8 mouse cellular contexts compared by ENCODE assay signal in genomic region chr2:155135092-155135491, GRCm38 (mm10). TPM values are rescaled to one million over a fixed set of nuclear protein-coding genes. Genes with fewer than 3 reads are reported as not detected.
DNase-seq lines count a peak whose midpoint lies in the region; ATAC-seq lines count a peak whose summit lies in the region.

No protein-coding gene starts in this region.

- peak overlapping the region; percentile 36 for H3K4me2 ChIP-seq in forebrain, embryonic 13.5 days
- H3K4me2 ChIP-seq in midbrain, embryonic 15.5 days: peak overlapping the region; percentile 65

- DNase-seq in kidney, postnatal 36 days: peak; percentile 26 to 28
- no peak for DNase-seq in testis, postnatal 10 days (ENCODE audit: low spot score)
- DNase-seq in right cerebral cortex, postnatal 25 days: no peak
- no peak for DNase-seq in natural killer cell, adult 2 months (ENCODE audit: low spot score in 2 of 2)

- peaks cover 24% of the 10 kb centered on the region for H3K36me3 ChIP-seq in erythroblast, embryonic 14.5 days (ENCODE audit: control insufficient read depth)
- H3K36me3 ChIP-seq in forebrain, embryonic 13.5 days (ENCODE audit: poor library complexity, severe bottlenecking): peaks cover 21% of the 10 kb centered on the region
- H3K36me3 ChIP-seq in midbrain, embryonic 15.5 days (replicated peaks): peaks cover 15% of the 10 kb centered on the region

- no peaks in the 10 kb centered on the region for H3K27me3 ChIP-seq in erythroblast, embryonic 14.5 days (ENCODE audit: control insufficient read depth)
- H3K27me3 ChIP-seq in forebrain, embryonic 13.5 days: no peaks in the 10 kb centered on the region
- no peaks in the 10 kb centered on the region for H3K27me3 ChIP-seq in midbrain, embryonic 15.5 days (replicated peaks)

- ATAC-seq in erythroblast, adult 5-6 weeks (replicated peaks; ENCODE audit: low FRiP score, poor library complexity, severe bottlenecking): no peak
- ATAC-seq in forebrain, embryonic 13.5 days: no peak
- no peak for ATAC-seq in midbrain, embryonic 15.5 days (replicated peaks)

- no peak overlapping the region for H3K9ac ChIP-seq in forebrain, embryonic 13.5 days
- no peak overlapping the region for H3K9ac ChIP-seq in midbrain, embryonic 15.5 days

- 72% methylated on average over 4 of the region's 4 CpGs for WGBS in forebrain, embryonic 13.5 days
- WGBS in midbrain, embryonic 15.5 days: 75% methylated on average over 4 of the region's 4 CpGs

- H3K9me3 ChIP-seq in erythroblast, embryonic 14.5 days (ENCODE audit: control insufficient read depth, low read length): no peaks in the 10 kb centered on the region
- H3K9me3 ChIP-seq in forebrain, embryonic 13.5 days (replicated peaks): no peaks in the 10 kb centered on the region
- H3K9me3 ChIP-seq in midbrain, embryonic 15.5 days: no peaks in the 10 kb centered on the region

- H3K27ac ChIP-seq in forebrain, embryonic 13.5 days: no peak overlapping the region
- H3K27ac ChIP-seq in midbrain, embryonic 15.5 days: no peak overlapping the region

- H3K4me3 ChIP-seq in erythroblast, embryonic 14.5 days (replicated peaks): peak overlapping the region; percentile 24
- H3K4me3 ChIP-seq in forebrain, embryonic 13.5 days: 0 out of 2 replicates have a peak overlapping the region, but pooled peaks have one; percentile 3
- no peak overlapping the region for H3K4me3 ChIP-seq in midbrain, embryonic 15.5 days

- H3K4me1 ChIP-seq in erythroblast, embryonic 14.5 days (ENCODE audit: control insufficient read depth): peaks cover 36% of the 10 kb centered on the region
- peaks cover 24% of the 10 kb centered on the region for H3K4me1 ChIP-seq in forebrain, embryonic 13.5 days
- peaks cover 25% of the 10 kb centered on the region for H3K4me1 ChIP-seq in midbrain, embryonic 15.5 days

RNA-seq across cellular contexts. Expression of gene Itch, which starts 1.8 kb away (rescaled TPM):
- polyA plus RNA-seq in erythroblast, embryonic 14.5 days (2012): 0.06 TPM in 2 replicates
- 15.9 and 25.3 TPM in 2 replicates for total RNA-seq in erythroblast, adult 5-6 weeks (2015; ENCODE audit: low replicate concordance)
- 25.4 and 33.2 TPM in 2 replicates for total RNA-seq in erythroblast, adult 5-6 weeks (2017; ENCODE audit: low replicate concordance)
- polyA plus RNA-seq in forebrain, embryonic 13.5 days (2015; fragmentation: Nextera tagmentation; extraction: Ambion mirVana): 53.2 and 56.8 TPM in 2 replicates
- polyA plus RNA-seq in midbrain, embryonic 15.5 days (2015; fragmentation: Nextera tagmentation; extraction: Ambion mirVana): 43.2 and 47.9 TPM in 2 replicates

Comparison
In these comparisons a context has a peak if more than half of its experiments do, and no peak if none do; other contexts are left out.
1. DNase-seq: peak in kidney, postnatal 36 days (2 of 2); none in testis, postnatal 10 days (single experiment), right cerebral cortex, postnatal 25 days (single experiment) and natural killer cell, adult 2 months (0 of 2).
2. RNA of gene Itch, which starts 1.8 kb away (polyA plus RNA-seq): 53.2 to 56.8 TPM in forebrain, embryonic 13.5 days and 43.2 to 47.9 TPM in midbrain, embryonic 15.5 days; 0.06 TPM in erythroblast, embryonic 14.5 days; every median in the first group is over 10 times any median in the second.